Mouse (Mus musculus) liver, embryonic 14.5 days (tissue): ENCODE results near the gene Eif2s3x. TPM values are rescaled to one million over a fixed set of nuclear protein-coding genes. Genes with fewer than 3 reads are reported as not detected.
"Not testable (repeated sequence)": the region's sequence is repeated elsewhere in the genome, so short reads cannot be mapped to it uniquely, and the experiment has no call there.

Experiments used
- ATAC-seq: fragments of 200-750 bp; cut with Nextera tagmentation; 2 replicates; pipeline ENCODE4 v1.8.0; 2017; ENCODE audit warnings: moderate number of reproducible peaks, mild to moderate bottlenecking, moderate library complexity; ENCODE audit not compliant: insufficient read depth
- DNase-seq, 3 experiments: peaks; one replicate each; pipeline ENCODE4 v3.0.0-alpha.2; 2012 to 2013; ENCODE audit warnings: low read depth in 3 of 3, low spot score in 3 of 3
- H3K27ac ChIP-seq: fragments of 300-500 bp; sonication (generic); 2 replicates; pipeline ENCODE4 v1.5.1; 2014; ENCODE audit warnings: moderate library complexity, mild to moderate bottlenecking, control low read depth, inconsistent platforms
- H3K27me3 ChIP-seq: fragments of 300-500 bp; sonication (generic); 2 replicates; pipeline ENCODE4 v1.6.1; 2014; ENCODE audit warnings: mild to moderate bottlenecking, low read length, moderate library complexity; ENCODE audit not compliant: control insufficient read depth, insufficient read depth
- H3K36me3 ChIP-seq: fragments of 300-500 bp; sonication (generic); replicated peaks from 2 replicates; pipeline ENCODE4 v1.6.1; 2014; ENCODE audit warnings: low read depth; ENCODE audit not compliant: control insufficient read depth, insufficient read depth
- H3K4me1 ChIP-seq, 2 experiments: fragments of 200-500 bp in 1 of 2; fragments of 300-500 bp in 1 of 2; sonication (generic) in 1 of 2; replicated peaks; 2 replicates each; pipeline ENCODE4 v1.6.1; 2012 to 2014; ENCODE audit warnings: antibody characterized with exemption in 1 of 2, inconsistent platforms in 1 of 2, low read length in 1 of 2; ENCODE audit not compliant: control insufficient read depth in 2 of 2, insufficient read depth in 2 of 2
- H3K4me2 ChIP-seq: fragments of 300-500 bp; sonication (generic); 2 replicates; pipeline ENCODE4 v1.6.1; 2014; ENCODE audit warnings: low read depth, mild to moderate bottlenecking, control low read depth, moderate library complexity
- H3K4me3 ChIP-seq, 2 experiments: fragments of 200-500 bp in 1 of 2; fragments of 300-500 bp in 1 of 2; sonication (generic) in 1 of 2; 2 replicates each; pipeline ENCODE4 v1.5.1; 2012 to 2014; ENCODE audit warnings: low read depth in 2 of 2, low read length in 2 of 2, mild to moderate bottlenecking in 2 of 2, control low read depth in 1 of 2, inconsistent platforms in 1 of 2, moderate library complexity in 1 of 2; ENCODE audit not compliant: insufficient read depth in 1 of 2
- H3K9ac ChIP-seq: fragments of 300-500 bp; sonication (generic); replicated peaks from 2 replicates; pipeline ENCODE4 v1.6.1; 2014; ENCODE audit warnings: mild to moderate bottlenecking, control low read depth, moderate library complexity
- H3K9me3 ChIP-seq: fragments of 300-500 bp; sonication (generic); 2 replicates; pipeline ENCODE4 v1.6.1; 2016; ENCODE audit warnings: low read length, mixed read lengths; ENCODE audit not compliant: control insufficient read depth
- CTCF ChIP-seq: IDR thresholded peaks from 2 replicates; pipeline ENCODE4 v1.5.1; 2016; ENCODE audit warnings: antibody characterized with exemption, low read depth, control low read depth
- EP300 ChIP-seq: IDR thresholded peaks from 2 replicates; pipeline ENCODE4 v1.6.1; 2016; ENCODE audit warnings: antibody characterized with exemption, low read depth
- WGBS: fragments of 180-500 bp; shearing (Covaris S2); extraction: QIAGEN DNeasy Blood & Tissue Kit; methylation state at CpG from one replicate; pipeline ENCODE4 v1.1.7; 2014; ENCODE audit not compliant: insufficient replicate concordance; 5-methylcytosine and 5-hydroxymethylcytosine counted together
- polyA plus RNA-seq, 2 experiments: library from polyadenylated mRNA; depleted of rRNA in 1 of 2; stranded (reverse) in 1 of 2; unstranded in 1 of 2; fragments of >200 nt; fragmentation: Nextera tagmentation in 1 of 2; extraction: Ambion mirVana in 1 of 2; gene quantifications; 2 replicates each; pipeline versions ENCODE4 v1.2.1 to v1.2.3; 2012 to 2014

Eif2s3x gene
- polyA plus RNA-seq, 2 experiments, result 38.6 to 40.4 TPM

GRCm38 (mm10) chrX:94193901-94194300 is 18.8 kb downstream of the Eif2s3x start:
- H3K4me2 ChIP-seq, H3K9ac ChIP-seq, ATAC-seq, H3K9me3 ChIP-seq, H3K27ac ChIP-seq, H3K4me1 ChIP-seq, H3K27me3 ChIP-seq, H3K4me3 ChIP-seq: not testable (repeated sequence)
- peak in 2 of 3 experiments; percentile 24 to 34 for DNase-seq
- H3K36me3 ChIP-seq, result peaks cover 33% of the 10 kb centered on the region
- 58% methylated on average over 4 of the region's 4 CpGs for WGBS
- TF ChIP-seq CTCF, result peak; percentile 68

DNA sequence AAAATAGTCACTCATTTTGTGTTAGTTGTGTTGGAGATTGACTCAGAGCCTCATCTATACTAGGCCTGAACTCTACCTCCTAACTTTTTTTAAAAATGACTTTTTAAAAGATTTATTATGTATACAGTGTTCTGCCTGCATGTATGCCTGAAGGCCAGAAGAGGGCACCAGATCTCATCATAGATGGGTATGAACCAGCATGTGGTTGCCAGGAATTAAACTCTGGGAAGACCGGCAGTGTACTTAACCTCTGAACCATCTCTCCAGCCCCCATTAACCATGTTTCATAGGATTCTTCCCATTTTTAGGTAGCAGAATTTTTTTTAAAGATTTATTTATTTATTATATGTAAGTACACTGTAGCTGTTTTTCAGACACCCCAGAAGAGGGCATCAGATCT is 27.5 kb downstream of the Eif2s3x start:
- ATAC-seq (no peak), DNase-seq (peak in 1 of 3 experiments; percentile 20)
- Histone ChIP-seq H3K27me3 (no peaks in the 10 kb centered on the region; the same call in 1 of the 2 replicates), H3K4me1 (no peaks in the 10 kb centered on the region), H3K4me3 (no peak overlapping the region), H3K9me3 (no peaks in the 10 kb centered on the region), H3K27ac (no peak overlapping the region), H3K36me3 (no peaks in the 10 kb centered on the region), H3K4me2 (no peak overlapping the region), H3K9ac (no peak overlapping the region)
- 28% methylated on average over 1 of the region's 1 CpGs for WGBS
- TF ChIP-seq CTCF, result peak; percentile 49
- no peak for TF ChIP-seq EP300

DNA sequence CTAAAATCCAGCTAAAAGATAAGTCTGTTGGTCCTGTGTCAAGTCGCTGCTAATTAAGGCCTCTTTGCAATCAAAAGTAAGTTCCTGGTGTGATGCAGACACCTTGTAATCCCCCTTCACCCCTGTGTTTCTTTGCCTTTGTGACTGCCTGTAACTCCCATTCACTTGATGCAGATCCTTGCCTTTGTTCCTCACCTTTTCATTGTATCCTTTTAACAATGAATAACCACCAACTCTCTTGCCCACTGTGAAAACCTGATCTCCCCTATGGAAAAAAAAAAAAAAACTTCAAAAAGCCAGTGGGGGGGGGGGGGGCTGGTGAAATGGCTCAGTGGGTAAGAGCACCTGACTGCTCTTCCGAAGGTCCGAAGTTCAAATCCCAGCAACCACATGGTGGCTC is 28.8 kb downstream of the Eif2s3x start:
- no peaks in the 10 kb centered on the region for H3K36me3 ChIP-seq
- TF ChIP-seq CTCF (no peak), EP300 (no peak)
- H3K4me3 ChIP-seq, result no peak overlapping the region
- 46% methylated on average over 2 of the region's 3 CpGs for WGBS
- H3K4me2 ChIP-seq, result no peak overlapping the region
- H3K9ac ChIP-seq, result no peak overlapping the region
- H3K4me1 ChIP-seq, result no peaks in the 10 kb centered on the region
- no peaks in the 10 kb centered on the region; the same call in 1 of the 2 replicates for H3K27me3 ChIP-seq
- DNase-seq (no peak), ATAC-seq (no peak)
- H3K27ac ChIP-seq, result no peak overlapping the region
- H3K9me3 ChIP-seq, result no peaks in the 10 kb centered on the region

DNA sequence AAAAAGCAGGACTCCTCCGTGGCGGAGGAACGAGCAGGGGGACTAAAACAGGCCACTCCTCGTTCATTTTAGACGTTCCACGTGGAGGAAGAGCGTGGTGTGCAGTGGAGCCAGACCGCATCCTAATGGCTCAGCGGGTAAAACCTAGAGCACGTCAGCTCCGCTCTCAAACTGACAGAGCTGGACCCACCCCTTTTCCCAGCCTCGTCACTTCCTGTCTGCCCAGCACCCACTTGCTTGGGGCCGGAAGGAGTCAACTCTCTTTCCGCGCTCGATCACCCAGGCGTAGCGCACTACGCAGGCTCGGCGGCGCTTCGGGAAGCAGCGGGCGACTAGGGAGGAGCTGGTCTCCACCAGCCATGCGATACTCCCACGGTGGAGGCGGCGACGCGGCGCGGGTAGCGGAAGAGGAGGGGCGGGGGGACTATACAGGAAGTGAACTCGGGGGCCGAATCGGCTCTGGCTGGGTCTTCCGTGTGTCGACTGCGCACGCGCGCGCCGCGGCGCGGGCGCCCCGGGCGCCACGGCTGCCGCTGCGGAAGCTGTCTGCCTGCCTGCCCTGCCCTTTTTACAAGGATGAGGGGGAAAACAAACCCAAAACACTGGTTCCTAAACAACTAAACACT is 34.8 kb downstream of the Eif2s3x start:
- Histone ChIP-seq H3K4me2 (peak overlapping the region; percentile 78), H3K27ac (peak overlapping the region; percentile 97), H3K27me3 (no peaks in the 10 kb centered on the region), H3K36me3 (no peaks in the 10 kb centered on the region), H3K9me3 (no peaks in the 10 kb centered on the region), H3K4me1 (peaks cover 3 to 4% of the 10 kb centered on the region in 2 experiments; a peak in 1 of 4 replicates), H3K4me3 (peak overlapping the region; percentile 73 to 74), H3K9ac (peak overlapping the region; percentile 71)
- DNase-seq (peak; percentile 79 to 85 (median 84)), ATAC-seq (peak; percentile 98)
- WGBS, result 1% methylated on average over 54 of the region's 55 CpGs
- TF ChIP-seq EP300, result no peak
- TF ChIP-seq CTCF, result 0 out of 2 replicates have a peak, but pooled peaks have one; percentile 3

GRCm38 (mm10) chrX:94169348-94169747 is 43.3 kb downstream of the Eif2s3x start:
- no peak for TF ChIP-seq CTCF
- no peak for TF ChIP-seq EP300
- H3K4me2 ChIP-seq, result no peak overlapping the region
- H3K9ac ChIP-seq, result no peak overlapping the region
- ATAC-seq (no peak), DNase-seq (no peak)
- no peak overlapping the region for H3K4me3 ChIP-seq
- no peaks in the 10 kb centered on the region for H3K27me3 ChIP-seq
- 36% methylated on average over 6 of the region's 6 CpGs for WGBS
- H3K4me1 ChIP-seq, result no peaks in the 10 kb centered on the region
- H3K27ac ChIP-seq, result no peak overlapping the region
- H3K36me3 ChIP-seq, result no peaks in the 10 kb centered on the region
- H3K9me3 ChIP-seq, result no peaks in the 10 kb centered on the region
